Mouse (Mus musculus): ENCODE measurements at regions not wholly inside any gene's neighbourhood (a gene's known extent, or its start where the extent isn't known, plus 50 kb on each side); places are given as distances from the start of the nearest gene placed in this dataset.

DNA sequence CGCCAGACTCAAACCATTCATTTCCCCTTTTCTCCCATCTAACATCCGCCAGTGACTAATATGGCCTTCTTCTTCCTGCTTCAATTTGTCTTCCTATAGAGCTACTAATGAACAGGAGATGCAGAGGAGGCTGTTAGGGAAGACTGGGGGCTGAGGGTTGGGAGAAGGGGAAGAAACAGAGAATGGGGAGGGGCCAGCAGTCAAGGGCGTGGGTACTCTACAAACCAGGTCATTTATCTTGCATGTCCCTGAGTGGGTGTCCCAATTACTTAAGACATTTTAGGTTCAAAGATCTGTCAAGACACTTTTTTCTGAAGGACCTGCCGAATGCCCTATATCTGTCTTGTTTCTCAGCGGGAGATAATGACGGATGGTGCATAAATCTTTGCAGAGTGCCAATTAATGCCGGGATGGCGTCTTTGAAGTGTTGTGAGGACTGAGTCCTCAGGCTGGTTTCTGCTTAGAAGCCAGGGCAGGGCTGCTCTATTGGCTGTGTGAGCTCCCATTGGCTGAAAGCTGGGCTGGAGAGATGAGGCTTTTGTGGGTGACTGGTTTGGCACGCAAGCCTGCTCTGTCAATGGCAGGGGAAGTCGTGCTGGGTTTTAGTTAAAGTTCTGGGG is 294.7 kb upstream of the Ppp2r3a start:
- H3K36me3 ChIP-seq (ENCODE audit: control insufficient read depth, insufficient read depth, low read length) = no peaks in the 10 kb centered on the region
- H3K4me1 ChIP-seq (replicated peaks; ENCODE audit: control insufficient read depth, insufficient read depth, low read length) = no peaks in the 10 kb centered on the region
- H3K27ac ChIP-seq (ENCODE audit: control insufficient read depth, insufficient read depth, low read length) = no peak overlapping the region
- TF ChIP-seq CTCF (IDR thresholded peaks at IDR 0.05; ENCODE audit: borderline replicate concordance, control insufficient read depth, extremely low read depth, insufficient read depth, low read length, poor library complexity) (no peak), POLR2A (IDR thresholded peaks at IDR 0.05; ENCODE audit: control insufficient read depth, extremely low read depth, insufficient read depth, low read length, poor library complexity) (no peak)
- no peaks in the 10 kb centered on the region for H3K27me3 ChIP-seq (ENCODE audit: control insufficient read depth, insufficient read depth, low read length)
- 49% methylated on average over 10 of the region's 10 CpGs for WGBS
- no peak overlapping the region for H3K4me3 ChIP-seq (ENCODE audit: control insufficient read depth, insufficient read depth, low read length)
- no peak for DNase-seq

DNA sequence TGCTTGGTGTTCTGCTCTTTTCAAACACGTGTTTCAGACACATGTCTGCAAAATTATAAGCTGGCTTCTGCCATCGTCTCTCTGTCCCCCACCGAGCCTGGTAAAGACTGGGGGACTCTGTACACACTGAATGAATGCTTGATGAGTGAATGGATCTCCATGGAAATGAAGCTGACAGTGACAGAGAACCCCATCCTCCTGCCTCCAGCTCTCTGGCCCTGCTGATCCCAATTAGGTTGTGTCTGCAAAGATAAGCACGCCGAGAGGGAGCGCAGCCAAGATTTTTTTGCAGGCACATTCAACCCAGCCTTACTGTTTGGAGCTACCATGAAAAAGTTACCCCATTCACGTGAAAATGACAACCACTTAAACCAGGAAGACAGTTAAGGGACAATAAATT is 266.5 kb upstream of the Ppp2r3a start:
- no peak for DNase-seq
- 75% methylated on average over 7 of the region's 7 CpGs for WGBS
- no peak for TF ChIP-seq POLR2A (IDR thresholded peaks at IDR 0.05; ENCODE audit: control insufficient read depth, extremely low read depth, insufficient read depth, low read length, poor library complexity)
- no peak for TF ChIP-seq CTCF (IDR thresholded peaks at IDR 0.05; ENCODE audit: borderline replicate concordance, control insufficient read depth, extremely low read depth, insufficient read depth, low read length, poor library complexity)
- Histone ChIP-seq H3K4me3 (ENCODE audit: control insufficient read depth, insufficient read depth, low read length) (no peak overlapping the region), H3K27me3 (ENCODE audit: control insufficient read depth, insufficient read depth, low read length) (no peaks in the 10 kb centered on the region), H3K36me3 (ENCODE audit: control insufficient read depth, insufficient read depth, low read length) (no peaks in the 10 kb centered on the region), H3K4me1 (replicated peaks; ENCODE audit: control insufficient read depth, insufficient read depth, low read length) (no peaks in the 10 kb centered on the region), H3K27ac (ENCODE audit: control insufficient read depth, insufficient read depth, low read length) (no peak overlapping the region)

DNA sequence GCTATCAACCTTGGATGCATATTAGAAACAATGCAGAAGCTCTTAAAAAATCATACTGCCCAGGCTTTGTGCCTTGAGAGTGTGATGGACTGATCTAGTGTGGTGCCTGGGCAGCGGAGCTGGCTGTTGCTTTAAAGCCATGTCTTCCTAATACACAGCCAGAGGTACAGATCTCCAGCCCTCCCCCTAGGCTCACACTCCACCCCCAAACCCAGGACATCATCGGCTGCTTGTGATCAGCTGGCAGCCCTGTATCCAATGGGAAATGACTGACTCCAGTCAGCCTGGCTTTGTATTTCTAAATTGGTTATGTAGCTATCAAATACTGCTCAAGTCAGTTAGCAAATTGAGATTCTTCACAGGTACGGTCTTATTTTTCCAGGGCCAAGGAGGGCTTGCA is 259.2 kb upstream of the Ppp2r3a start:
- TF ChIP-seq CTCF (IDR thresholded peaks at IDR 0.05; ENCODE audit: borderline replicate concordance, control insufficient read depth, extremely low read depth, insufficient read depth, low read length, poor library complexity) (no peak), POLR2A (IDR thresholded peaks at IDR 0.05; ENCODE audit: control insufficient read depth, extremely low read depth, insufficient read depth, low read length, poor library complexity) (no peak)
- no peaks in the 10 kb centered on the region for H3K36me3 ChIP-seq (ENCODE audit: control insufficient read depth, insufficient read depth, low read length)
- H3K27ac ChIP-seq (ENCODE audit: control insufficient read depth, insufficient read depth, low read length) = no peak overlapping the region
- no peak for DNase-seq
- no peaks in the 10 kb centered on the region for H3K4me1 ChIP-seq (replicated peaks; ENCODE audit: control insufficient read depth, insufficient read depth, low read length)
- WGBS = 89% methylated on average over 3 of the region's 3 CpGs
- H3K4me3 ChIP-seq (ENCODE audit: control insufficient read depth, insufficient read depth, low read length) = no peak overlapping the region
- H3K27me3 ChIP-seq (ENCODE audit: control insufficient read depth, insufficient read depth, low read length) = no peaks in the 10 kb centered on the region

DNA sequence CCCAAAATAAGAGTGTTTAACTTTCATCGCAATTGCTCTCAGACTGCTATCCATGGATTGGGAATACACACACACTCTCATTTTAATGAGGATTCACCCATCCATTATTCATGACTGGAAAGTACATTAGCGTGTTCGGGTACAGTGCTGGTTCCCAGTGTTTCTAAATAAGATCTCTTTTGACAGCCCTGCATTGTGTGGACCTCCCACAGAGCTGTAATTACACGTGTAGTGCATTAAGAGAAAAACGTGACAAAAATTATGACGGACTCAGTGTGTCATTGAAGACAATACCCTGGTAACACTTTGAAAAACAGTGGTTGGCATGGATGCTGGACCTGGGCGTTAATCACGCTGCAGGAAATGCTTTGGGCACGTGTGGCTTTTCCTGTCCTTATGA is 257.6 kb upstream of the Ppp2r3a start:
- no peak for TF ChIP-seq CTCF (IDR thresholded peaks at IDR 0.05; ENCODE audit: borderline replicate concordance, control insufficient read depth, extremely low read depth, insufficient read depth, low read length, poor library complexity)
- TF ChIP-seq POLR2A (IDR thresholded peaks at IDR 0.05; ENCODE audit: control insufficient read depth, extremely low read depth, insufficient read depth, low read length, poor library complexity) = no peak
- Histone ChIP-seq H3K27ac (ENCODE audit: control insufficient read depth, insufficient read depth, low read length) (no peak overlapping the region), H3K4me3 (ENCODE audit: control insufficient read depth, insufficient read depth, low read length) (no peak overlapping the region), H3K27me3 (ENCODE audit: control insufficient read depth, insufficient read depth, low read length) (no peaks in the 10 kb centered on the region), H3K4me1 (replicated peaks; ENCODE audit: control insufficient read depth, insufficient read depth, low read length) (no peaks in the 10 kb centered on the region), H3K36me3 (ENCODE audit: control insufficient read depth, insufficient read depth, low read length) (no peaks in the 10 kb centered on the region)
- WGBS = 77% methylated on average over 9 of the region's 9 CpGs
- DNase-seq = no peak

DNA sequence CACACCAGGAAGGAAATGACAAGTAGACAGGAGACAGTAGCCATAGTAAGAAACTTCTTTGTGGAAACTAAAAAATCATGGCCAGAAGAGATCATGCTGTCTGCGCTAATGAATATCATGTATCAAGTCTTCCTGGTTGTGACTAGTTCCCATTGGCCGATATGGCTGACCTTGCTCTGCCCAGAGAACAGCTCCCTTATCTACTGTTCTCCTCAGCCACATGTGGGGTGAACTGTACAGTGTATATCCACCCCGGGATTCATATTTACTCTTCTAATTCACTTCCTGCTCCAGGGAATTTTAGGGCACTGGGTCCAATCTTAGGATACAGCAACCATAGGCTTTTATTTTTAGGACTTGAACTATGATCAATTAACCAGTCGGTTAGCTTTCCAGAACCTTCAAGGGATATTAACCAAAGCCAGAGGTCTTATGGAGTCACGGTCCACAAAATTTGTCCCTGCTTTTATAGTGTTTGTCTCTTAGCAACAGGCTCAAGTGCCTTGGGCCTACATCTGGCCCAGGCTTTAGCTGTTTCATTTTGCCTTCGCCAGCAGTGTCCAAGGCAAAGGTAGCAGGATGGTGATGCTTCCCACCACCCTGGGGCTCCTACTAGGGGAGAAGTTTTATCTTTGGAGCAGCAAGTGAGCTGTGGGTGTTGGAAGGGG is 255.6 kb upstream of the Ppp2r3a start:
- Histone ChIP-seq H3K27me3 (ENCODE audit: control insufficient read depth, insufficient read depth, low read length) (no peaks in the 10 kb centered on the region), H3K4me1 (replicated peaks; ENCODE audit: control insufficient read depth, insufficient read depth, low read length) (no peaks in the 10 kb centered on the region), H3K27ac (ENCODE audit: control insufficient read depth, insufficient read depth, low read length) (no peak overlapping the region), H3K36me3 (ENCODE audit: control insufficient read depth, insufficient read depth, low read length) (no peaks in the 10 kb centered on the region), H3K4me3 (ENCODE audit: control insufficient read depth, insufficient read depth, low read length) (no peak overlapping the region)
- TF ChIP-seq POLR2A (IDR thresholded peaks at IDR 0.05; ENCODE audit: control insufficient read depth, extremely low read depth, insufficient read depth, low read length, poor library complexity) = no peak
- no peak for TF ChIP-seq CTCF (IDR thresholded peaks at IDR 0.05; ENCODE audit: borderline replicate concordance, control insufficient read depth, extremely low read depth, insufficient read depth, low read length, poor library complexity)
- WGBS = 95% methylated on average over 6 of the region's 6 CpGs
- DNase-seq = no peak

DNA sequence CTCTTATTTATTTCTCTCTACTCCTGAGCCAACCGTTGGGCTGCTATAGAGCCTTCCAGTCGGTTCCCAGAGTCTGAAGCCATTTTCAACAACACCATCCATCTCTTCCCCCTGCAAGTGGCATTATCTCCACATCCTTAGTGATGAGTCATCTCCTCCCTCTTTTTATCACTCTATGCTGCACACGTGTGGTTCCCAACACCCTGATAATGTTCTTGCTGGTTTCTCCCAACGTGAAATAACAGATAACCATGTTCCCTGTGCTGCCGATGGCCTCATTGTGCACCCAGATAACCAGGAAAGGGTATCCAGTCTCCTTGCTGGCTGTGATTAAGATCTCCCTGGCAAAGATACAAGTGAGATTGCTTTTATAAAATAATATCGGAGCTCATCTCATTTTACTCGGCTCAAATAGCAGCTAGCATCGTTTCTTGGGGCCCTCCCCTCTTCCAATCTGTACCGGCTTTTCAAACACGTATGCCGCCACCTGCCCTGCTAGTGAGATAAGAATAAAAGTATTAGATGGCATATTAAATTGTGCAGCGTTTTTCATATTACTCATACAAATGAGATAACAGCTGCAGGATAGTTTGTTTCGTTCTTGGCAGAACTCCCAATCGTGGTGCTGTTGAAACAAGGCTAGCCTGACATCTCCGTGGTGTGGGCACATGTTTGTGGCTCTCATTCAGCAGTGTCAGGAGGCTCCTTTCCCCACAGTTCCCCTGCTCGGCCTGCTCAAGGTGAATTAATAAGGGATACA is 250.3 kb upstream of the Ppp2r3a start:
- DNase-seq = no peak
- H3K27me3 ChIP-seq (ENCODE audit: control insufficient read depth, insufficient read depth, low read length) = no peaks in the 10 kb centered on the region
- TF ChIP-seq CTCF (IDR thresholded peaks at IDR 0.05; ENCODE audit: borderline replicate concordance, control insufficient read depth, extremely low read depth, insufficient read depth, low read length, poor library complexity) (no peak), POLR2A (IDR thresholded peaks at IDR 0.05; ENCODE audit: control insufficient read depth, extremely low read depth, insufficient read depth, low read length, poor library complexity) (no peak)
- WGBS = 74% methylated on average over 16 of the region's 16 CpGs
- H3K36me3 ChIP-seq (ENCODE audit: control insufficient read depth, insufficient read depth, low read length) = no peaks in the 10 kb centered on the region
- no peak overlapping the region for H3K27ac ChIP-seq (ENCODE audit: control insufficient read depth, insufficient read depth, low read length)
- H3K4me1 ChIP-seq (replicated peaks; ENCODE audit: control insufficient read depth, insufficient read depth, low read length) = no peaks in the 10 kb centered on the region
- no peak overlapping the region for H3K4me3 ChIP-seq (ENCODE audit: control insufficient read depth, insufficient read depth, low read length)

Measured in thymus, adult 2 months (tissue).